Mouse (Mus musculus) macrophage (primary cell): ENCODE data around the gene Rtp4. TPM values are rescaled to one million over a fixed set of nuclear protein-coding genes. Genes with fewer than 3 reads are reported as not detected.

ENCODE experiments used
- polyA plus RNA-seq: library from polyadenylated mRNA; stranded (reverse); fragments of 250-400 nt; gene quantifications from 3 replicates; pipeline ENCODE4 v1.2.4, GENCODE M21; 2018; ENCODE audit warnings: inconsistent platforms

Gene Rtp4
- polyA plus RNA-seq, 1 experiment from 2014 or later: 342 TPM

Other genes starting within 250 kb of the Rtp4 start
- not detected in 3 replicates for gene Rtp1, start 91.2 kb upstream of the Rtp4 start, polyA plus RNA-seq
- gene Masp1, start 524 bp downstream of the Rtp4 start, polyA plus RNA-seq: 0.20 to 0.24 TPM in 2 of 3 replicates, not detected in the other